Mouse (Mus musculus) right cerebral cortex, adult 2 months (tissue): ENCODE data around the gene Rtl1.

Experiments
- DNase-seq, 2 experiments: peaks; one replicate each; pipeline ENCODE4 v3.0.0; 2021 to 2022; ENCODE audit warnings: low spot score in 2 of 2

Rtl1 gene

GRCm38 (mm10) chr12:109600230-109600629 is at the start of gene Rtl1:
Gene Rtl1, minus strand, starts transcription at chr12:109600330.
- no peak for DNase-seq

GRCm38 (mm10) chr12:109640560-109641167 is 40.5 kb upstream of the Rtl1 start:
- no peak for DNase-seq

- DNase-seq: no peak
These were observed 31.9 kb upstream of the Rtl1 start for GRCm38 (mm10) chr12:109632035-109632434.

GRCm38 (mm10) chr12:109628887-109629286 is 28.8 kb upstream of the Rtl1 start:
- DNase-seq: no peak

- DNase-seq: no peak
These were observed 26.8 kb upstream of the Rtl1 start for GRCm38 (mm10) chr12:109626910-109627309.

- no peak for DNase-seq
These were observed 20.1 kb upstream of the Rtl1 start for GRCm38 (mm10) chr12:109620196-109620595.

- no peak for DNase-seq
These were observed 17.9 kb upstream of the Rtl1 start for GRCm38 (mm10) chr12:109617993-109618392.

GRCm38 (mm10) chr12:109617126-109617525 is 17.0 kb upstream of the Rtl1 start:
- DNase-seq: no peak

- DNase-seq: no peak
These were observed 15.2 kb upstream of the Rtl1 start for GRCm38 (mm10) chr12:109615371-109615770.

GRCm38 (mm10) chr12:109614416-109614815 is 14.3 kb upstream of the Rtl1 start:
- DNase-seq: no peak

- DNase-seq: no peak
These were observed 12.6 kb upstream of the Rtl1 start for GRCm38 (mm10) chr12:109612392-109613385.

GRCm38 (mm10) chr12:109608576-109609440 is 8.7 kb upstream of the Rtl1 start:
- no peak for DNase-seq

GRCm38 (mm10) chr12:109607953-109608352 is 7.8 kb upstream of the Rtl1 start:
- no peak for DNase-seq

- DNase-seq: no peak
These were observed 7.1 kb upstream of the Rtl1 start for GRCm38 (mm10) chr12:109607191-109607590.

- no peak for DNase-seq
These were observed 5.0 kb upstream of the Rtl1 start for GRCm38 (mm10) chr12:109604982-109605721.

- DNase-seq: no peak
These were observed 1.4 kb downstream of the Rtl1 start for GRCm38 (mm10) chr12:109598551-109599250.

- DNase-seq: no peak
These were observed 3.4 kb downstream of the Rtl1 start for GRCm38 (mm10) chr12:109596726-109597125.

- no peak for DNase-seq
These were observed 3.9 kb downstream of the Rtl1 start for GRCm38 (mm10) chr12:109596232-109596631.

- no peak for DNase-seq
These were observed 4.4 kb downstream of the Rtl1 start for GRCm38 (mm10) chr12:109595753-109596152.

- DNase-seq: no peak
These were observed 5.2 kb downstream of the Rtl1 start for GRCm38 (mm10) chr12:109594961-109595360.

- DNase-seq: peak in 1 of 2 experiments; percentile 40
These were observed 17.9 kb downstream of the Rtl1 start for GRCm38 (mm10) chr12:109582185-109582584.
